Mouse (Mus musculus) lung, adult 2 months (tissue): ENCODE results near the gene Plcl1.
A peak's percentile ranks its signal among the peaks of the same experiment; 100 is the strongest.

Experiments
- CTCF ChIP-seq: fragments of 200-500 bp; IDR thresholded peaks from 2 replicates; pipeline ENCODE4 v1.5.1; 2011; ENCODE audit warnings: mild to moderate bottlenecking, low read length, control low read depth; ENCODE audit not compliant: insufficient read depth
- POLR2A ChIP-seq: fragments of 200-500 bp; IDR thresholded peaks from 2 replicates; pipeline ENCODE4 v1.6.1; 2011; ENCODE audit warnings: low read depth, mild to moderate bottlenecking, control low read depth, low read length, borderline replicate concordance; ENCODE audit errors: extremely low read depth

- TF ChIP-seq POLR2A (no peak), CTCF (peak; percentile 85)
Observed at GRCm38 (mm10) chr1:55736054-55736740, 330.5 kb downstream of the Plcl1 start.
